Mouse (Mus musculus): ENCODE measurements around the gene Usp22. TPM values are rescaled to one million over a fixed set of nuclear protein-coding genes. Genes with fewer than 3 reads are reported as not detected.

The Usp22 gene
- total RNA-seq (2015), result 32.3 and 36.1 TPM in 2 replicates
- 54.1 and 79.4 TPM in 2 replicates for total RNA-seq (2017)

DNA sequence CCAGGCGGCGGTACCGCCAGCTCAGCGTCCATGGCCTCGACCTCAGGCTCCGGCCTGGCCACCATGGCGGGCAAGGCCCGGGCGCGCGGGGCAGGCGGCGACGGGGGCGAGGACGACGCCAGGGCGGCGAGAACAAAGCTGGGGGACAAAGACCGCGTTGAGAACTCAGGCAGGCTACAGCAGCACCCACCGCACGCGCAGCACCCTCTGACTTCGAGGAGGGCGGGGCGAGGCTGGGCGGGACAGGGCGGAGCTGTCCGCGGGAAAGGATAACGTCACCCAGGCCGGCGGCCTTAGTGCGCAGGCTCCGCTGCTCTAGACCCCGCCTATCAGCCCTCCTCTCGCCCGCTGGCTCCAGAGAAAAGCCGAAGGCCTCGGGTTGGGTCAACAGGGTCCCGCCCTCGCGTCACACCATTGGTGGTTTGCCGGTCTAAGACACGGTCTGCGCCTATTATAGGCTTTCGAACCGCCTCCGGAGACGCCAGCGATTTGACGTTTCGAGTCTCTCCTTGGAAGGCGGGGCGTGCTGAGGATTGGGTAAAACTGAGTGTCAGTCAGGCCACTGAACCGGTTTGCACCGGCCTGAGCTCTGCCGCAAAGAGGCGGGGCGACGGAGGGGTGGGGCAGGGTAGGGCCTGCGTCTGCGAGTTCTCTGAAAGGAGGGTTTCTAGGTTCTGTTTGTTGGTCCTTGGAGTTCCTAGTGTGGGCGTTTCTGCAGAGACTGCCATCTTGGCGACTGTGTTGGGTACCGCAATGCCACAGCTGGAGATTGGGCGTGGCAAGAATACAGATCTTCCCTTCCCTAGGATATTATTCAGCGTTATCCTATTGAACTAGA is at the start of gene Usp22:
Usp22 (minus strand) TSS at position 235 of the 838 bp plus-strand sequence.
- peak; percentile 90 for ATAC-seq (replicated peaks; ENCODE audit: poor library complexity)

DNA sequence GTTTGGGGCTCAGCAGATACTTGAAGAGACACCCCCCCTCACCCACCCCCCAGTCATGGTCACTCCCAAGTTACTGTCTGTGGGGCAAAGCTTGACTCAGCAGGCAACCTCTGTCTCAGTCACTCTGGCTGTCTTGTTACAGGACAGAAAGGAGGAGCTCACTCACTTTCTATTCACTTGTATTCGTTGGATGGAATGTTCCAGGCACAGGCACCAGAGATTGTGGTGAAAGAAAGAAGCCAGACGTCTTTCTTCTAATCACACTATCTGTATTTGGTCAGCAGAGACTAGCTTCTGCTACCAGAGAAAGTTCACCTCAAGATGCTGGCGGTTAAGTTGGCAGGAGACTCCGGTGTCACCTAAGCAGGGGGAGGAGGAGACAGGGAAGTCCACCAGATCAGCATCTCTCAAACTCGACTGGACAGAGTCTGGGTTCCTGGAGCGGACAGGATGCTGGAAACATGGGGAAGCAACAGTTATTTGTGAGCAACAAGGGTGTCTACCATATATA is 49.4 kb upstream of the Usp22 start:
- ATAC-seq (replicated peaks; ENCODE audit: poor library complexity), result no peak

DNA sequence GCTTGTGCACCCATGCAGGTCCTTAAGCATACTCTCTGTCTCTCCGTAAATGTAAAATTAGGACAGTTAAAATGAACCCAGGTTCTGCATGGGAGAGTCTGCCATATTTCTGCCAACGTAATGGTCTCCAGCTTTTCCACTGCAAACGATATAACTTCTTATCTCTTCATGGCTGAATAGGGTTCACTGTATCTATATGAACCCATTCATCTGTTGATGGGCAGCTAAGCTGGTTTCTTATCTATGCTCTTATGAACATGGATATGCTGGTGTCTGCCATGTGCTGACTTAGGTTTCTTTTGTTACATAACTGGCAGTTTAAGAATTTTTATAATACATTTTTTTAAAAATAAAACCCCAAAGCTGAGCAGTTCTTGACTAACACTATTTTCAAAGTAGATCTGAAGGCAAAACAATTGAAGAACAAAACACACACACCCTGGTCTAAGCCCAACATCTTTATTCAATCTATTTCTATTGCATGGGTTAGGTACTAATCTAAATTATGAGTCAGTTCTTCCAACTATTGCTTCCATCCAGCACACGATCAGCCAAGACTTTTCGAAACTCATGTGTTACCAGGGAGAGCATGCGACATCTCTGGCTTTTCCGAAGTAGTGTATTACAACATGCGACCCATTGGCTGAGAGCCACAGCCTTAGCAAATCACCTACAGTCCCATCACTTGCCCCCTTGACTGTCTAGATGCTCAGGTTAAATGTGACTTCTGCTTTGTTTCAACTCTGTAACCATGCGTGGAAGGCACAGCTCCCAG is 48.3 kb upstream of the Usp22 start:
- peak; percentile 48; the same call in 1 of the 2 replicates for ATAC-seq (replicated peaks; ENCODE audit: poor library complexity)

DNA sequence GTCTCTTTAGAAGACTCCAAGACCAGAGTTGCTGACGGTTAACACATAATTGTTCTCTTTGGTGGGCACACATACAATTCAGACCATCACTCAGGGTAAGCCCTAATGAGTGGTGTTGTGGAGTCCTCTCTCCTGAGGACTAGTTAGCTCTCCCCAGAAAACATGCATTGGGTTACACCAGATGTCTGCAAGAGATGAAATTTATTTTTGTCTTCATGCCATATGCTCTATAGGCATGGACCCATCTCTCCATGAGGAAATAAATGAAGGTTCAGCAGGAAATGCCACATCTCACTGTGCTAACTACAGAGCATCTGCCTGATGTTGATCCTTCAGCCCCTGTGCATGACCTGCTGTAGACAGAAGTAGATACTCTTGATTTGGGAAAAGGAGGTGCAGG is 47.2 kb upstream of the Usp22 start:
- ATAC-seq (replicated peaks; ENCODE audit: poor library complexity), result no peak

DNA sequence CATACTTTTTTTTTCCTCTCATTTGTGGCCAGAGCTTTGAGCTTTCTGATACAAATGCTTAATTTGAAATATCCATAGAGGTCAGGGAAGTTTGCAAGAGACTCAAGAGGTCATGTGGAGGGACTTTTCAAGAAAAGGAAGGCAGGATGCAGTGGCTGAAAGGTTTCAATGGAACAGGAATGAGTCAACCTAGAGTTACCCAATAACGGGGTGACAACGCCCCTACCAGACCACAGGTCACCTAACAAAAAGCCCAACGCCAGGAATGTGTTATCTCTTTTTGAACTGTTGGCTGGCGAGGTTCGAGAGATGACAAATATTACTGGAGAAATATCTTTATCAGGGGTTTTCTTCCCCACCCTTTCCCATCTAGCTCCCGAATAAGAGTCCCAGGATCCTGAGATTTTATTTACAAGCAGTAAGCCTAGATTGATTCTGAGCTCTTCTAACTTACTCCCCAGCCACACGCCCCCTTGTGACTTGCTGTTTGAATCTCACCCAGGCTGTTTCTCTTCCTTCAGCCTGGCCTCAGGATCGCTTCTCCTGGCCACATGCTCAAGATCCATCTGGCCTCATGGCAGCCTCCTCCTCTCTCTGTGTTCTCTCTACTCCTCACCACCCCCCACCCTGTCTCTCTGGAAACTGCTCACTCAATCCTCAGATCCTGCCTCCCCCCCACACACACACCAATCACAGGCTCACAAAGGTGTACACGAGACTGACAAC is 45.5 kb upstream of the Usp22 start:
- ATAC-seq (replicated peaks; ENCODE audit: poor library complexity), result peak; percentile 50

DNA sequence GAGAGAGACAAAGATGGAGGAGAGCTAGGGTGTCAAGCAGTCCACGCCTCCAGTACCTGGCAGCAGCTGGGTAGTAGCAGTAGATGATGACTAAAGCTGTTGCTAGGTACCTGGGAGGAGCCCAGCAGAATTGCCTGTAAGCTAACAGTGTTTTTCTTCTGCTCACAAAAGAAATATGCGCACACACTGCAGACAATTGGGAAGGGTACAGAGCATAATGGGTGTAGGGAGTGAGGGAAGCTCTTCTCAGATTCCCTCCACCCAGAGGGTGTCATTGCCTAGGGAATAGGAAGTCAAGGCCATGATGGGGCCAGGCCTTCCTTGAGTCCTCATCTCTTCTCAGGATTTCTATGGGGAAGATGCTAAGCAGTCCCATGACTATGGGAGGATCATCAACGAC is 41.1 kb upstream of the Usp22 start:
- ATAC-seq (replicated peaks; ENCODE audit: poor library complexity), result no peak

- peak; percentile 76 for ATAC-seq (replicated peaks; ENCODE audit: poor library complexity)
Observed at GRCm38 (mm10) chr11:61212102-61212501, 37.2 kb upstream of the Usp22 start.

GRCm38 (mm10) chr11:61208316-61208715 is 33.5 kb upstream of the Usp22 start:
- ATAC-seq (replicated peaks; ENCODE audit: poor library complexity), result no peak

GRCm38 (mm10) chr11:61207487-61208246 is 32.8 kb upstream of the Usp22 start, which contains the start of gene Aldh3a1:
Gene Aldh3a1 (plus strand): TSS chr11:61207537.
- no peak for ATAC-seq (replicated peaks; ENCODE audit: poor library complexity)

GRCm38 (mm10) chr11:61206136-61206535 is 31.3 kb upstream of the Usp22 start:
- no peak for ATAC-seq (replicated peaks; ENCODE audit: poor library complexity)

DNA sequence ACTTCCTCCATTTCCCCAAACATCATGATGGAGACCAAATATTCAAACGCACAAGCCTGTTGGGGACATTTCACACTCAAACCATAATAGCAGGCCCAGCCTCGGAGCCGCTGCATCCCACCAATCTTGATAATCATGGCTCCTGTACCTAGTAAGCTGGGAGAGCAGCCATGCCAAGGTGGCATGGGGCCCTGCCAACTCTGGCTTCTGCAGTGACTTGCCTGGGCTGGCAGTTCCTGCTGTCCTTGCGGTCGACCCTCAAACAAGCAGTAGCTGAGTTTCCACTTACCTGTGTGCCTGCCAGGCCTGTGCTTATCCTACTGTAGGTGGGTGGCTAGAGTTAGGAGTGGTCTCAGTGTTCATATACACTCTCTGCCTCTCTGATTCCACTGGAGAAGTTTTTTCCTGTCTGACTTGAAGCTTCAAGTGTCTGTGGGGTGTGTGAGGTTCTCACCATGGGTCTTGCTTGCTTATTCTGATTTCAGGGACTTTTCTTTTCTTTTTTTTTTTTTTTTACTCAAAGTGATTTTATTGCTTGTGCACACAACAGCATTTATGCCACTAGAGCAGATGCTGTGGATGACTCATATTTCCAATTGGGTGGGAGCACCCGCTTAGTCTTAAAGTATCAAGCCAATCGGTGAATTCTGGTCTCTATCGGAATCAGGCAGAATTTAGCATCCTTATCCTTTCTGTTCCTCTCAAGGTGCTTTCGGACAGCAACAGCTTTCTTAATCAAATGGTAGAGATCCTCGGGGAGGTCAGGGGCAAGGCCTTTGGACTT is 30.5 kb upstream of the Usp22 start:
- ATAC-seq (replicated peaks; ENCODE audit: poor library complexity), result no peak

DNA sequence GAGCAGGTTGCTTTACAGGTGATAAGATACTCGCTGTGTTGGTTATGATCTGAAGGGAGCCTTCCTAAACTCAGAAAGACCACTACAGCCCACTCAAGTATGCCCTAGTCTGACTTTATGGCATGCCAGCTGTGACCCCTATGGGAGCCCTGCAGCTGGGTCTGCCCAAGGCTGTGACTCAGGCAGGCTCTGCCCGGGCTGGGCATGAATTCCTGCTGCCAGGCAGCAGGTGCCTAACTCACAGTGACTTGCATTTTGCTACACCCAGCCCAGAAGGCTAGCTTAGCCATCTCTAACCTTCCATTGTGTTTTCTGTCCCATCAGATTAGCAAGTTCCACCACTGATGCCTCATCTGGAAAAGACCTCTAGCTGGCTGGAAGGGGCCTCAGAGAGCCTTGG is 28.0 kb upstream of the Usp22 start:
- no peak for ATAC-seq (replicated peaks; ENCODE audit: poor library complexity)

- no peak for ATAC-seq (replicated peaks; ENCODE audit: poor library complexity)
Observed at GRCm38 (mm10) chr11:61202186-61202585, 27.3 kb upstream of the Usp22 start.

GRCm38 (mm10) chr11:61199620-61200362 is 24.9 kb upstream of the Usp22 start:
- no peak for ATAC-seq (replicated peaks; ENCODE audit: poor library complexity)

GRCm38 (mm10) chr11:61197935-61198334 is 23.1 kb upstream of the Usp22 start:
- ATAC-seq (replicated peaks; ENCODE audit: poor library complexity), result no peak

DNA sequence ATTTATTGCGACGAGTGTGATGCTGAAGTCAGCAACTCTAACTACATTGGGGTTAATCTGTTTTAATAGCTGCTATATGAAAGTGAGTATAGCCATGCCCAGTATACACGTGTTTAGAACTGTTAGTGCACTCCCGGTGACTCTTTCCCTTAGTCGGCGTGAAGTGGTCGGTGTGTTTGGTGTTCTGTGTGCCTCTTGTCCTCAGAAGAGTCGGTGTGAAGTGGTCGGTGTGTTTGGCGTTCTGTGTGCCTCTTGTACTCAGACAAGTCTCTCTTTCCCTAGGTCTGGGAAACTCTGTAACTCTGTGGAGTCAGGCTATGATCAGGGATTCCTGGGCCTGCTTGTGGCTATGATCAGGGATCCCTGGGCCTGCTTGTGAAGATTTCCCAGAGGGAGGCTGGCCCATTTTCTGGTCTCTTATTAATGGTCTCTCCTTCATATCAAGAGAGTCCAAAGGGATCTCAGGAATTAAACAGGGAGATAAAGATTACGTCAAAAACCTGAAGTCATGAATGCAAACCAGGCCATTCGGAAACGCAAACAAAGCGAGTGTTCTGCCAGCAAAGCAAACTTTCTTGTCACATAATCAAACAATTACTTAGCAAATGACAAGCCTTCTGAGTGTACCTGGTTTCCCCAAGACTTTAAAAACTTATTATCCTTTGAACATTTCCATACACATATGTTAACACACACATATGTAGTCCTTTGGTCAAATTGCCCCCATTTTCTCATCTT is 21.9 kb upstream of the Usp22 start:
- ATAC-seq (replicated peaks; ENCODE audit: poor library complexity), result no peak

DNA sequence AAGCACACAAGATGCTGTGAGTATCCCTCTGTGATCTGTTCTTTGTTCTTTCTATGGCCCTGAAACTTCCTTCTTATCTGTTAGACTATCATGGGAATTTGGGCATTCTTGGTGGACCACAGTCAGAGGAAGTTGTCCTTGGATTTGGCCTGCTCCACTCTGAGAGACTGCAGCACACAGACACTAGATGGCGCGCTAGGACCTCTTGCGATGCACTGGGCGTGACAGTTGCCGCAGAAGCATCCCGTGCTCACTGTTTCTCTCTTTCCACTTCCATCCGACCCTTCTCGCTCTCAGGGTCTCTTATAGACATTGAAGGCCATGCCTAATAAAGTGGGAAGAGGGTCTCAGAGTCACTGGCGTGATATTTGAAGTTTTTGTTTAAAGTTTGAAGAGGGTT is 18.5 kb upstream of the Usp22 start:
- ATAC-seq (replicated peaks; ENCODE audit: poor library complexity), result peak; percentile 98

DNA sequence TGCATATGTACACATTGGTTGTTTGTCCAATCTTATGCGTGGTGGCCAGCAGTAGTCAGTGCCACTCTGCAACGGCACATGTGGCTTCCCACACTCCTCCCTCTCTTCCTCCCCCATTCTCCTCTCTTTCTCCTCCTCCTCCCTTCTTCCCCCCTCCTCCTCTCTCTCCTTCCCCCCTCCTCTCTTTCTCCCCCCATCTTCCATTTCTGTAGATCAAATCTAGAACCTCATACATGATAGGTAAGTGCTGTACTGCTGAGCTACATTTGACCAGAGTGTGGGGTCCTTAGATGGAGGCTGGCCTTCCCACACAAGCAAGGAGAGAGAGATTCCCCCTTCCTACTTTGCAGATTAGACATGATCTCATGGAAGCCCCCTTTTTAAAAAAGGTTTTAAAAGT is 17.9 kb upstream of the Usp22 start:
- ATAC-seq (replicated peaks; ENCODE audit: poor library complexity), result no peak
